Mouse (Mus musculus) lung, adult 2 months (tissue): ENCODE measurements around the gene Tnfrsf22.
"Not testable (repeated sequence)": the region's sequence is repeated elsewhere in the genome, so short reads cannot be mapped to it uniquely, and the experiment has no call there.

Experiments used
- CTCF ChIP-seq: fragments of 200-500 bp; IDR thresholded peaks from 2 replicates; pipeline ENCODE4 v1.5.1; 2011; ENCODE audit warnings: mild to moderate bottlenecking, low read length, control low read depth; ENCODE audit not compliant: insufficient read depth
- POLR2A ChIP-seq: fragments of 200-500 bp; IDR thresholded peaks from 2 replicates; pipeline ENCODE4 v1.6.1; 2011; ENCODE audit warnings: low read depth, mild to moderate bottlenecking, control low read depth, low read length, borderline replicate concordance; ENCODE audit errors: extremely low read depth

- TF ChIP-seq CTCF, POLR2A: not testable (repeated sequence)
Observed at GRCm38 (mm10) chr7:143679650-143680049, 30.2 kb upstream of the Tnfrsf22 start.
